In genomic region chr13:23581408-23582218, GRCm38 (mm10) we compare ENCODE assay signal across 8 mouse cellular contexts. TPM values are rescaled to one million over a fixed set of nuclear protein-coding genes. Genes with fewer than 3 reads are reported as not detected.
A peak's percentile ranks its signal among the peaks of the same experiment; 100 is the strongest.
DNase-seq lines count a peak whose midpoint lies in the region; ATAC-seq and TF ChIP-seq lines count a peak whose summit lies in the region.

Gene Hist1h4d (plus strand): TSS chr13:23581598.

- no peak for TF ChIP-seq CTCF in ES-Bruce4 (IDR thresholded peaks at IDR 0.05; ENCODE audit: low read depth, low read length)
- no peak for TF ChIP-seq CTCF in lung, adult 2 months (IDR thresholded peaks at IDR 0.05; ENCODE audit: insufficient read depth, low read length)

- peak; percentile 87 for ATAC-seq in forebrain, embryonic 14.5 days
- ATAC-seq in neutrophil, adult 5-6 weeks (ENCODE audit: extremely low read depth, insufficient number of reproducible peaks, low FRiP score, poor library complexity, severe bottlenecking): peak; percentile 62

- no peaks in the 10 kb centered on the region for H3K36me3 ChIP-seq in ES-Bruce4 (ENCODE audit: control insufficient read depth, insufficient read depth, low read length, poor library complexity, severe bottlenecking)
- no peaks in the 10 kb centered on the region for H3K36me3 ChIP-seq in forebrain, embryonic 14.5 days (ENCODE audit: control insufficient read depth, insufficient read depth, low read length)

- peak within 1 kb of the TSS; percentile 64 for H3K27ac ChIP-seq in ES-Bruce4 (ENCODE audit: insufficient read depth, low read length)
- peak within 1 kb of the TSS; percentile 96 for H3K27ac ChIP-seq in forebrain, embryonic 14.5 days (ENCODE audit: low read depth, low read length)

- DNase-seq in cerebellum, adult 11 months: peak; percentile 94
- peak; percentile 99 for DNase-seq in forebrain, embryonic 14.5 days (ENCODE audit: low spot score)
- peak; percentile 91 to 98 for DNase-seq in heart, postnatal 14 days
- peak; percentile 98 to 99 for DNase-seq in layer of hippocampus, adult 18-20 months (ENCODE audit: low spot score in 2 of 2)
- DNase-seq in lung, adult 2 months: peak; percentile 96
- DNase-seq in thymus, adult 18-20 months: peak; percentile 89 to 97

- intact Hi-C loops in heart, postnatal 14 days (cut with DNase I): loop anchor here (5.0 to 10.0 kb wide), 4 partner anchors 49 to 1827 kb away; partner anchors contain the start of genes Hist1h1c, Hist1h1t, Hist1h2af and Hist1h2ak

- H3K9me3 ChIP-seq in ES-Bruce4 (replicated peaks; ENCODE audit: control insufficient read depth, insufficient read depth, low read length, poor library complexity, severe bottlenecking): no peaks in the 10 kb centered on the region
- H3K9me3 ChIP-seq in forebrain, embryonic 14.5 days (replicated peaks; ENCODE audit: control insufficient read depth, low read length): no peaks in the 10 kb centered on the region

- peak; percentile 72 for TF ChIP-seq EP300 in ES-Bruce4 (IDR thresholded peaks at IDR 0.05; ENCODE audit: insufficient read depth, low read depth, low read length)

- peak; percentile 100 for TF ChIP-seq POLR2A in ES-Bruce4 (IDR thresholded peaks at IDR 0.05; ENCODE audit: insufficient read depth, low read length)
- TF ChIP-seq POLR2A in lung, adult 2 months (IDR thresholded peaks at IDR 0.05; ENCODE audit: borderline replicate concordance, extremely low read depth, low read depth, low read length): peak; percentile 100

- under 1% methylated on average over 43 of the region's 43 CpGs for WGBS in forebrain, embryonic 14.5 days
- under 1% methylated on average over 43 of the region's 43 CpGs for WGBS in lung, adult 2 months

- H3K4me2 ChIP-seq in forebrain, embryonic 14.5 days (ENCODE audit: low read length): peak within 1 kb of the TSS; percentile 93

- H3K4me1 ChIP-seq in ES-Bruce4 (ENCODE audit: control insufficient read depth, insufficient read depth, low read length): no peaks in the 10 kb centered on the region
- H3K4me1 ChIP-seq in forebrain, embryonic 14.5 days (ENCODE audit: control insufficient read depth, insufficient read depth, low read length): peaks cover 31% of the 10 kb centered on the region
- H3K4me1 ChIP-seq in lung, adult 2 months (ENCODE audit: control insufficient read depth, insufficient read depth, low read length): peaks cover 2% of the 10 kb centered on the region; the same call in 1 of the 2 replicates

- H3K9ac ChIP-seq in ES-Bruce4 (ENCODE audit: low read depth, poor library complexity, severe bottlenecking): peak within 1 kb of the TSS; percentile 95
- H3K9ac ChIP-seq in forebrain, embryonic 14.5 days (ENCODE audit: low read length): peak within 1 kb of the TSS; percentile 74

- peak within 1 kb of the TSS; percentile 68 for H3K4me3 ChIP-seq in ES-Bruce4 (ENCODE audit: low read depth, low read length)
- H3K4me3 ChIP-seq in forebrain, embryonic 14.5 days (ENCODE audit: low read depth, low read length): peak within 1 kb of the TSS; percentile 45
- peak within 1 kb of the TSS; percentile 73 for H3K4me3 ChIP-seq in lung, adult 2 months (replicated peaks; ENCODE audit: extremely low read depth, low read depth, low read length)

- H3K27me3 ChIP-seq in ES-Bruce4 (ENCODE audit: control insufficient read depth, insufficient read depth, low read length, poor library complexity, severe bottlenecking): no peaks in the 10 kb centered on the region
- no peaks in the 10 kb centered on the region for H3K27me3 ChIP-seq in forebrain, embryonic 14.5 days (replicated peaks; ENCODE audit: control insufficient read depth, insufficient read depth, low read length)

RNA-seq across cellular contexts. Expression of gene Hist1h4d, which starts in this region (rescaled TPM):
- polyA plus RNA-seq in ES-Bruce4 (2011; ENCODE audit: insufficient read depth, insufficient read length, low read depth, missing spikeins): 4.3 and 4.8 TPM in 2 replicates
- 61.0 and 106 TPM in 2 replicates for polyA plus RNA-seq in forebrain, embryonic 14.5 days (2014; fragmentation: Nextera tagmentation; extraction: Ambion mirVana)
- 100 to 1,000 TPM in 1 of 2 experiments, 10 to 100 TPM in 1; 92.0 to 119 TPM for total RNA-seq in heart, postnatal 14 days (2021)
- 100 to 1,000 TPM; 152 to 153 TPM for total RNA-seq in layer of hippocampus, adult 18-20 months (2021)
- 9.0 and 9.5 TPM in 2 replicates for polyA plus RNA-seq in lung, adult 2 months (2012; rRNA removed)
- 92.3 and 119 TPM in 2 replicates for total RNA-seq in neutrophil, adult 5-6 weeks (2017)

Comparison
In these comparisons a context has a peak if more than half of its experiments do, and no peak if none do; other contexts are left out.
1. Peak in every context shown above with its lines: DNase-seq, ATAC-seq, H3K4me3 ChIP-seq and H3K27ac ChIP-seq.